Mouse (Mus musculus) thymus, adult 2 months (tissue): ENCODE data around the gene Ost4. TPM values are rescaled to one million over a fixed set of nuclear protein-coding genes. Genes with fewer than 3 reads are reported as not detected.

Source experiments
- DNase-seq: peaks from one replicate; pipeline ENCODE4 v3.0.0; 2021
- H3K27ac ChIP-seq: fragments of 200-500 bp; 2 replicates; pipeline ENCODE4 v1.5.1; 2012; ENCODE audit warnings: low read length, control low read depth; ENCODE audit not compliant: control insufficient read depth, insufficient read depth
- H3K27me3 ChIP-seq: fragments of 200-500 bp; 2 replicates; pipeline ENCODE4 v1.6.1; 2012; ENCODE audit warnings: mild to moderate bottlenecking, low read length, moderate library complexity, mixed read lengths; ENCODE audit not compliant: control insufficient read depth, insufficient read depth
- H3K36me3 ChIP-seq: fragments of 200-500 bp; 2 replicates; pipeline ENCODE4 v1.6.1; 2012; ENCODE audit warnings: mild to moderate bottlenecking, low read length, moderate library complexity; ENCODE audit not compliant: control insufficient read depth, insufficient read depth
- H3K4me1 ChIP-seq: fragments of 200-500 bp; replicated peaks from 2 replicates; pipeline ENCODE4 v1.6.1; 2012; ENCODE audit warnings: low read length; ENCODE audit not compliant: control insufficient read depth, insufficient read depth
- H3K4me3 ChIP-seq: fragments of 200-500 bp; 2 replicates; pipeline ENCODE4 v1.5.1; 2012; ENCODE audit warnings: mild to moderate bottlenecking, low read length, control low read depth, moderate library complexity; ENCODE audit not compliant: control insufficient read depth, insufficient read depth
- CTCF ChIP-seq: fragments of 200-500 bp; IDR thresholded peaks from 2 replicates; pipeline ENCODE4 v1.5.1; 2012; ENCODE audit warnings: mild to moderate bottlenecking, control low read depth, low read length, moderate library complexity, borderline replicate concordance; ENCODE audit not compliant: control insufficient read depth, poor library complexity, insufficient read depth; ENCODE audit errors: extremely low read depth
- POLR2A ChIP-seq: fragments of 200-500 bp; IDR thresholded peaks from 2 replicates; pipeline ENCODE4 v1.6.1; 2012; ENCODE audit warnings: mild to moderate bottlenecking, low read length, control low read depth, moderate library complexity; ENCODE audit not compliant: control insufficient read depth, poor library complexity, insufficient read depth; ENCODE audit errors: extremely low read depth
- WGBS: fragments of 180-500 bp; shearing (Covaris S2); methylation state at CpG from one replicate; pipeline ENCODE4 v1.1.7; 2018; 5-methylcytosine and 5-hydroxymethylcytosine counted together
- polyA plus RNA-seq: library from polyadenylated mRNA; depleted of rRNA; stranded (reverse); fragments of >200 nt; gene quantifications from 2 replicates; pipeline ENCODE4 v1.2.3, GENCODE M21; 2012

Gene Ost4
- polyA plus RNA-seq, 1 experiment, result 239 TPM

DNA sequence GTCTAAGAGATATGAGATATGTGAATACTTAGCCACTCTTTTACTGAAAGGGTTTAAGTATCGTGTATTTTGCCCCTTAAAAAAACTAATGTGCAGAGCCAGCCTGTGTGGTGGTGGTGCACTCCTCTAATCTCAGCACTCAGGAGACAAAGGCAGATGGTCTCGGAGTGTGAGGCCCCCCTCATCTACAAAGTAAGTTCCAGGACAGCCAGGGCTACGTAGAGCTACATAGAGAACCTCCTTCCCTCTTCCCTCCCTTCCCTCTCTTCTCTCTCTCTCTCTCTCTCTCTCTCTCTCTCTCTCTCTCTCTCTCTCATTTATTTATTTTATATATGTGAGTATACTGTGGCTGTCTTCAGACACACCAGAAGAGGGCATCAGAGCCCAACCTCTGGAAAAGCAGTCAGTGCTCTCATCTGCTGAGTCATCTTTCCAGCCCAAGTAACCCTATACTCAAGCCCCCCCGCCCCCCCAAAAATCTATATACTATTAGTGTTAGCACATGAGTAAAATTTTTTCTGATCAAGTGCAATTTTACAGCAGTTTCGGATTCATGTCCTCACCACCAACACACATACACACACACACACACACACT is 28.1 kb downstream of the Ost4 start:
- TF ChIP-seq CTCF, result no peak
- no peak for TF ChIP-seq POLR2A
- Histone ChIP-seq H3K4me1 (no peaks in the 10 kb centered on the region), H3K27ac (no peak overlapping the region), H3K36me3 (peaks cover 8% of the 10 kb centered on the region), H3K27me3 (no peaks in the 10 kb centered on the region), H3K4me3 (no peak overlapping the region)
- WGBS, result 89% methylated on average over 5 of the region's 5 CpGs
- no peak for DNase-seq

DNA sequence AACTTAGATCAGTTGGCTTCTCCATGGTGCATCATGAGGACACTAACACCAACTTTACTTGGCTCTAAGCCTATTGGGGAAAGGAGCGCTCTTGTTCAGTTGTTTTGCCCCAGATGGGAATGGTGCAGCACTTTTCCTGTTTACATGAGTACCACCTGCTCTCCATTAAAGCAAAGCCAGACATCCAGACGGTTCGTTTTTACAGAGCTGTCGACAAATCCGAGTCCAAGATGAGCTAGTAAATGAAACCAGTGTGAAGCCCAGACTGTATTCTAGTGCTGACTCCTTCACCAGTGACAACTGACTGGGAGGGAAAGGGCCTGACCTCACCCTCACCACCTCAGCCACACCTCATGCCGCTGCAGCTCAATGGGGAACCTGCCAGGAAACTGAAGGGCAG is 29.0 kb downstream of the Ost4 start:
- Histone ChIP-seq H3K27me3 (no peaks in the 10 kb centered on the region), H3K4me1 (no peaks in the 10 kb centered on the region), H3K36me3 (peaks cover 11% of the 10 kb centered on the region), H3K27ac (no peak overlapping the region), H3K4me3 (no peak overlapping the region)
- 78% methylated on average over 6 of the region's 6 CpGs for WGBS
- TF ChIP-seq CTCF, result no peak
- no peak for TF ChIP-seq POLR2A
- DNase-seq, result no peak

GRCm38 (mm10) chr5:30874365-30874764 is 33.2 kb downstream of the Ost4 start:
- no peak for DNase-seq
- no peak for TF ChIP-seq POLR2A
- no peak for TF ChIP-seq CTCF
- 93% methylated on average over 7 of the region's 7 CpGs for WGBS
- peaks cover 8% of the 10 kb centered on the region for H3K4me1 ChIP-seq
- H3K36me3 ChIP-seq, result peaks cover 16% of the 10 kb centered on the region
- H3K27me3 ChIP-seq, result no peaks in the 10 kb centered on the region
- no peak overlapping the region for H3K27ac ChIP-seq
- no peak overlapping the region for H3K4me3 ChIP-seq

- DNase-seq, result no peak
- peaks cover 16% of the 10 kb centered on the region for H3K36me3 ChIP-seq
- peaks cover 11% of the 10 kb centered on the region for H3K4me1 ChIP-seq
- no peak overlapping the region for H3K27ac ChIP-seq
- 99% methylated on average over 9 of the region's 9 CpGs for WGBS
- no peaks in the 10 kb centered on the region for H3K27me3 ChIP-seq
- TF ChIP-seq POLR2A, result no peak
- H3K4me3 ChIP-seq, result no peak overlapping the region
These were observed 35.0 kb downstream of the Ost4 start for GRCm38 (mm10) chr5:30872574-30872973.

DNA sequence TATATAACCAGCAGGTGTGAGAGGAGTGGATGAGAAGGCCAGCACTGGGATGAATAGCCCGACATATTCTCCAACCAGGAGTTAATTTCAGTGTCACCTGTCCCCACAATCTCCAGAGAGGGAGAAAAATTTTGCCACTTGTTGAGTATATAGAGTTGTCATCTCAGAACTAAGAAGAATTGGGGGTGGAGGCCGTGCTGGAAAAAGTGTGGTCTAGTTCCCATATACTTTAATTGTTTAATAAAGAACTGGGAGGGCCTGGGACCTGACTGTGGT is 37.5 kb downstream of the Ost4 start:
- peak overlapping the region; percentile 93 for H3K4me3 ChIP-seq
- H3K36me3 ChIP-seq, result peaks cover 8% of the 10 kb centered on the region; the same call in 1 of the 2 replicates
- WGBS, result 23% methylated on average over 2 of the region's 2 CpGs
- H3K27me3 ChIP-seq, result no peaks in the 10 kb centered on the region
- no peak overlapping the region for H3K27ac ChIP-seq
- no peak for TF ChIP-seq CTCF
- no peak for TF ChIP-seq POLR2A
- peaks cover 11% of the 10 kb centered on the region for H3K4me1 ChIP-seq
- no peak for DNase-seq

DNA sequence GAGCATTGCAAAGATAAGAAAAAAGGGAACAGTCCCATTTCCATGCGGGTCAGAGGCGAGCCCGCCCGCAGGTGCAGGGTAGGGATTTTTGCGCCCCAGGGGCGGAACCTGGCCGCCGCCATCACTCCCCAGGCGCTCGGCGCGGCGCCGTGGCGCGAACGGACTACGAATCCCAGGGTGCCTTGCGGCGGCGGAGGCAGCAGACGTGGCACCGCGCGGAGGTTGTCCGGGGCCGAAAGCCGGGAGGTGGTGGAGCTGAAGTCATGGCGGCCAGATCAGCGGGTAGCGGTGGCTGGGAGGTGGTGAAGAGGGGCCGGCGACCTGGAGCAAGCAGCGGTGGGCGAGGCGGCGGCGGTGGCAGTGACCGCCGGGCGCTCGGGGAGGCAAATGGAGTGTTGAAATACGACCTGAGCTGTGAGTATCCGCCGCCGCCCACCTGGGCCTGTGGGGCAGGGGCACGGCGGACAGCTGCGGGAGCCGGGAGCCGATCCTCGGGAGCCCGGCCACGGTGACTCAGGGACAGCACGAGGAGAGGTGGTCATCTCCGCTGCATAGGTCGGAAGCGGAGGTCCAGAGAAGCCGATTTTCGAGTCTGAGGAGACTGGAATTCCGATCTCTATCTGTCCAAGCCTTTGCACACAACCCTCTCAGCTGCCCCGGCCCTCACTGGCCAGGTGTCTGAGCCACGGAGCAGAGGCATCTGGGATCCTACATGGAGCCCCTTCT is 38.0 kb downstream of the Ost4 start:
- Histone ChIP-seq H3K27me3 (no peaks in the 10 kb centered on the region), H3K36me3 (peaks cover 8% of the 10 kb centered on the region; the same call in 1 of the 2 replicates), H3K4me1 (peaks cover 11% of the 10 kb centered on the region), H3K4me3 (peak overlapping the region; percentile 93), H3K27ac (no peak overlapping the region)
- TF ChIP-seq CTCF, result no peak
- TF ChIP-seq POLR2A, result peak; percentile 73
- WGBS, result under 1% methylated on average over 63 of the region's 63 CpGs
- DNase-seq, result peak; percentile 95
